Mouse (Mus musculus) limb, embryonic 13.5 days (tissue): Measurements from ENCODE around the gene Syne2. TPM values are rescaled to one million over a fixed set of nuclear protein-coding genes. Genes with fewer than 3 reads are reported as not detected.

Experiments used
- ATAC-seq: fragments of 200-750 bp; cut with Nextera tagmentation; 2 replicates; pipeline ENCODE4 v1.8.0; 2017; ENCODE audit warnings: low read depth, moderate number of reproducible peaks, moderate TSS enrichment; ENCODE audit not compliant: low FRiP score
- H3K27ac ChIP-seq: fragments of 300-500 bp; sonication (generic); 2 replicates; pipeline ENCODE4 v1.5.1; 2015; ENCODE audit warnings: inconsistent platforms, mild to moderate bottlenecking, moderate library complexity
- H3K27me3 ChIP-seq: fragments of 300-500 bp; sonication (generic); 2 replicates; pipeline ENCODE4 v1.6.1; 2015; ENCODE audit warnings: mild to moderate bottlenecking, inconsistent platforms
- H3K36me3 ChIP-seq: fragments of 300-500 bp; sonication (generic); 2 replicates; pipeline ENCODE4 v1.6.1; 2015; ENCODE audit warnings: inconsistent platforms, mild to moderate bottlenecking, moderate library complexity
- H3K4me1 ChIP-seq: fragments of 300-500 bp; sonication (generic); 2 replicates; pipeline ENCODE4 v1.6.1; 2015; ENCODE audit warnings: inconsistent platforms
- H3K4me2 ChIP-seq: fragments of 300-500 bp; sonication (generic); replicated peaks from 2 replicates; pipeline ENCODE4 v1.6.1; 2015; ENCODE audit warnings: inconsistent platforms, mild to moderate bottlenecking, moderate library complexity
- H3K4me3 ChIP-seq: fragments of 300-500 bp; sonication (generic); 2 replicates; pipeline ENCODE4 v1.5.1; 2015; ENCODE audit warnings: moderate library complexity, mild to moderate bottlenecking, inconsistent platforms
- H3K9ac ChIP-seq: fragments of 300-500 bp; sonication (generic); 2 replicates; pipeline ENCODE4 v1.6.1; 2015; ENCODE audit warnings: mild to moderate bottlenecking, inconsistent platforms
- H3K9me3 ChIP-seq: fragments of 300-500 bp; sonication (generic); 2 replicates; pipeline ENCODE4 v1.6.1; 2016; ENCODE audit warnings: inconsistent platforms
- WGBS: fragments of 180-500 bp; shearing (Covaris S2); methylation state at CpG from one replicate; pipeline ENCODE4 v1.1.7; 2015; 5-methylcytosine and 5-hydroxymethylcytosine counted together
- polyA plus RNA-seq: library from polyadenylated mRNA; unstranded; fragments of >200 nt; fragmentation: Nextera tagmentation; extraction: Ambion mirVana; gene quantifications from 2 replicates; pipeline ENCODE4 v1.2.1, GENCODE M21; 2015

Gene Syne2
- polyA plus RNA-seq, 1 experiment from 2014 or later = 71.4 TPM

- Histone ChIP-seq H3K9me3 (no peaks in the 10 kb centered on the region), H3K36me3 (peaks cover 58% of the 10 kb centered on the region), H3K27me3 (no peaks in the 10 kb centered on the region), H3K4me1 (no peaks in the 10 kb centered on the region), H3K27ac (no peak overlapping the region), H3K4me2 (no peak overlapping the region), H3K4me3 (no peak overlapping the region), H3K9ac (no peak overlapping the region)
- WGBS = 88% methylated on average over 5 of the region's 5 CpGs
- no peak for ATAC-seq
Measured at GRCm38 (mm10) chr12:75915694-75916093, 97.8 kb downstream of the Syne2 start.

DNA sequence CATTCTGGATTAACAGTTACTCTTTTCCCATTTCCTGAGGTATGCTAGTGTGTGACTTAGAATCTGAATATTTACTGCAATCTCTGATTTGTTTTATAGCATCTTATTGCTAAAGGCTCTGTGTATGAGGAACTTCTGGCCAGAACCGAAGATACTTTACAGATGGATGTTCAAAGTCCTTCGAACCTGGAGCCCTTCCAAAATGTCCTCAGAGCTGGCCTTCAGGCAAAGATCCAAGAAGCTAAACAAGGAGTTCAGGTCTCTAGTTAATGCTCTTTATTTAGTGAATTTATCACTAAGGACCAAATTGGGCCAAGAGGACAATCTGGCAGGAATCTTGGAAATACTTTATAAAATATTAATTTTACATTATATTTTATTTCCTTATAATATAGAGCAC is 100.5 kb downstream of the Syne2 start:
- H3K4me3 ChIP-seq = no peak overlapping the region
- ATAC-seq = no peak
- 74% methylated on average over 2 of the region's 2 CpGs for WGBS
- no peaks in the 10 kb centered on the region for H3K9me3 ChIP-seq
- no peaks in the 10 kb centered on the region for H3K4me1 ChIP-seq
- peaks cover 57% of the 10 kb centered on the region for H3K36me3 ChIP-seq
- H3K27me3 ChIP-seq = no peaks in the 10 kb centered on the region
- no peak overlapping the region for H3K4me2 ChIP-seq
- no peak overlapping the region for H3K9ac ChIP-seq
- no peak overlapping the region for H3K27ac ChIP-seq

- Histone ChIP-seq H3K27me3 (no peaks in the 10 kb centered on the region), H3K4me1 (no peaks in the 10 kb centered on the region), H3K4me2 (no peak overlapping the region), H3K27ac (no peak overlapping the region), H3K9me3 (no peaks in the 10 kb centered on the region), H3K9ac (no peak overlapping the region), H3K4me3 (no peak overlapping the region), H3K36me3 (peaks cover 57% of the 10 kb centered on the region)
- no peak for ATAC-seq
- WGBS = 55% methylated on average over 6 of the region's 6 CpGs
Measured at GRCm38 (mm10) chr12:75918914-75919313, 101.0 kb downstream of the Syne2 start.

DNA sequence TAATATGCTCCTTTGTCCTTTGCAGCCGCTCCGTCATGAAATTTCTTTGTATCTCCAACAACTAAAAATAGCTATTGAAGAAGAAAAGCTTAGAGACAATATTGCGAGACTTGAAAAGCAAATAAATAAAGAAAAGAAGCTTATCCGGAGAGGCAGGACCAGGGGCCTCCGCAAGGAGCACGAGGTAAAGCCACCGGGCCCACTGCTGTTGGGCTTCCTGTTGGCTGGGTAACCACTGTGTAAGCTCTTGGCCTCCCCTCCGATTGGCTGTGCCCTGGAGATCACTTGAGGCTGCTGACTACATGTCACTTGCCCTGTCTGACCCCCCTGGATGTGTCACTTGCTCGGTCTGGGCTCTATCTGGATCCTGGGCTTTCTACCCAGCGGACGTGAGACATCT is 105.0 kb downstream of the Syne2 start:
- 88% methylated on average over 11 of the region's 11 CpGs for WGBS
- H3K4me1 ChIP-seq = no peaks in the 10 kb centered on the region
- H3K4me2 ChIP-seq = no peak overlapping the region
- H3K4me3 ChIP-seq = no peak overlapping the region
- no peaks in the 10 kb centered on the region for H3K27me3 ChIP-seq
- no peak for ATAC-seq
- H3K9me3 ChIP-seq = no peaks in the 10 kb centered on the region
- H3K27ac ChIP-seq = no peak overlapping the region
- no peak overlapping the region for H3K9ac ChIP-seq
- H3K36me3 ChIP-seq = peaks cover 76% of the 10 kb centered on the region

DNA sequence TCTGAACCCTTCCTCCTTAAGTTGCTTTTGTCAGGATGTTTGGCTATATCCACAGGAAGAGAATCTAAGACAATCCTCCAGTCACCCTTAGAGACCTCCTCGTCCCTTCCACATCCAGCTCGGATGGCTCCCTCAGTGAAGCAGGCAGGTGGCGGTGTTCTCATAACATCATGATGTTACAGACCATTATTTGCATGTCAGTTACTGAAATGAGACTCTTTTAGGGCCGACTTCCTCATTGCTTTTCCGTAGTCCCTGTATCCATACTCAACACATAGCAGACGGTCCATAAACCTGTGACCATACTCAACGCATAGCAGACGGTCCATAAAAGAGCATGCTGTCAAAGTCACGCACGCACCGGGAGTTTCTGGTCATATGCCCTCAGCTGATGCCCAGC is 106.9 kb downstream of the Syne2 start:
- Histone ChIP-seq H3K27me3 (no peaks in the 10 kb centered on the region), H3K36me3 (peaks cover 86% of the 10 kb centered on the region), H3K4me3 (no peak overlapping the region), H3K27ac (no peak overlapping the region), H3K4me1 (no peaks in the 10 kb centered on the region), H3K9me3 (no peaks in the 10 kb centered on the region), H3K9ac (no peak overlapping the region), H3K4me2 (no peak overlapping the region)
- no peak for ATAC-seq
- WGBS = 89% methylated on average over 11 of the region's 11 CpGs

DNA sequence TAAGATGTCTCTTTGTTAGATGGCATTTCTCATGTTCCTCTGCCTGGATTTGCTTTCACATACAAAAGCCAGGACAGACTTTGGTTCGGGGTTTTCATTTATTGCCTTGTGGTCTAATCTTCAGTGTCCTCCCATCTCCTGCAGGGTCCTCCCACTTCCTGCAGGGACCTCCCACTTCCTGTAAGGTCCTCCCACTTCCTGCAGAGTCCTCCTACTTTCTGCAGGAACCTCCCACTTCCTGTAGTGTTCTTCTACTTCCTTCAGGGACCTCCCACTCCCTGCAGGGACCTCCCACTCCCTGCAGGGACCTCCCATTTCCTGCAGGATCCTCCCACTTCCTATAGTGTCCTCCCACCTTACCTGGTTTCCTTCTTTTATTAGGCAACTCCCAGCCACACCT is 109.7 kb downstream of the Syne2 start:
- Histone ChIP-seq H3K27ac (no peak overlapping the region), H3K36me3 (peaks cover 86% of the 10 kb centered on the region), H3K4me3 (no peak overlapping the region), H3K9ac (no peak overlapping the region), H3K9me3 (no peaks in the 10 kb centered on the region), H3K4me2 (no peak overlapping the region), H3K4me1 (no peaks in the 10 kb centered on the region), H3K27me3 (no peaks in the 10 kb centered on the region)
- ATAC-seq = no peak
- 79% methylated on average over 1 of the region's 1 CpGs for WGBS

GRCm38 (mm10) chr12:75933561-75933960 is 115.6 kb downstream of the Syne2 start:
- 79% methylated on average over 4 of the region's 4 CpGs for WGBS
- no peak overlapping the region for H3K9ac ChIP-seq
- H3K4me1 ChIP-seq = no peaks in the 10 kb centered on the region
- H3K9me3 ChIP-seq = no peaks in the 10 kb centered on the region
- H3K36me3 ChIP-seq = peaks cover 68% of the 10 kb centered on the region
- H3K4me3 ChIP-seq = no peak overlapping the region
- ATAC-seq = no peak
- H3K27me3 ChIP-seq = no peaks in the 10 kb centered on the region
- no peak overlapping the region for H3K27ac ChIP-seq
- no peak overlapping the region for H3K4me2 ChIP-seq

DNA sequence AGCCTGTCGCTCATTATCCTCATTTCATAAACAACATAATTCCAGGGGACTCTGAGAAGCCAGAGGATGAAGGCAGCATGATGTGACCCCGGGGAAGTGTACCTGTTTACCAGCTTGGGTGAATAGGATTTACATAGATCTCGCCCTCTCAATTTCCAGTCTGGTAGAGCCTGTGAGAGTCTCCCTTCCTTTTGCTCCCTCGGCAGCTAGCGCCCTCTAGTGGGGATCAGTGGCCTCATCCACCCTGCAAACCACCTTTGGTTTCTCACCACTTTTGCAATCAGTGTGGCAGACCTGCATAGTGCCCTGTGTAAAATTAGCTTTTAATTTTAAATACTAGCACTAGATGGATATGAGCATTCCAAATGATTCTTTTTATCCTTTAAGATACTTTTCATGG is 133.4 kb downstream of the Syne2 start:
- peaks cover 68% of the 10 kb centered on the region for H3K36me3 ChIP-seq
- H3K27ac ChIP-seq = no peak overlapping the region
- no peak overlapping the region for H3K9ac ChIP-seq
- WGBS = 63% methylated on average over 5 of the region's 5 CpGs
- ATAC-seq = no peak
- no peak overlapping the region for H3K4me2 ChIP-seq
- no peak overlapping the region for H3K4me3 ChIP-seq
- no peaks in the 10 kb centered on the region for H3K9me3 ChIP-seq
- H3K4me1 ChIP-seq = no peaks in the 10 kb centered on the region
- no peaks in the 10 kb centered on the region for H3K27me3 ChIP-seq

DNA sequence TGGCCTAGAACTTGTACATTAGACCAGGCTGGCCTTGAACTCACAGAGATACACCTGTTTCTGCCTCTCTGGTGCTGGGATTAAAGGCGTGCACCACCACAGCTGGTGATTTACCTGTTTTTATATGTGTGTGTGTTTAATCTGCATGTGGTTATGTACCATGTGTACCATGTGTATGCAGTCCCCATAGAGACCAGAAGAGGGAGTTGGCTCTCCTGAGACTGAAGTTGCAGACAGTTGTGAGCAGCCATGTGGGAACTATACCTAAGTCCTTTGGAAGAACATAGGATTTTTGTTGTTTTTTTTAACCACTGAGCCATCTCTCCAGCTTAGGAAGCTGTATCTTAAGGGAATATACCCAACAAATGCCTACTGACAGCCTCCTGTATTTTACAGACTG is 134.1 kb downstream of the Syne2 start:
- H3K27me3 ChIP-seq = no peaks in the 10 kb centered on the region
- 89% methylated on average over 1 of the region's 1 CpGs for WGBS
- peaks cover 68% of the 10 kb centered on the region for H3K36me3 ChIP-seq

GRCm38 (mm10) chr12:75966441-75967195 is 148.7 kb downstream of the Syne2 start:
- no peak overlapping the region for H3K27ac ChIP-seq
- no peaks in the 10 kb centered on the region for H3K27me3 ChIP-seq
- H3K4me1 ChIP-seq = no peaks in the 10 kb centered on the region
- 94% methylated on average over 24 of the region's 24 CpGs for WGBS
- ATAC-seq = no peak
- H3K9ac ChIP-seq = no peak overlapping the region
- H3K9me3 ChIP-seq = no peaks in the 10 kb centered on the region
- peaks cover 68% of the 10 kb centered on the region for H3K36me3 ChIP-seq
- H3K4me3 ChIP-seq = no peak overlapping the region
- H3K4me2 ChIP-seq = no peak overlapping the region

More for the DNA sequence above, 134.1 kb downstream of the Syne2 start:
- H3K9me3 ChIP-seq = no peaks in the 10 kb centered on the region
- H3K9ac ChIP-seq = no peak overlapping the region
- H3K4me1 ChIP-seq = no peaks in the 10 kb centered on the region
- no peak overlapping the region for H3K4me3 ChIP-seq
- no peak for ATAC-seq
- no peak overlapping the region for H3K4me2 ChIP-seq
- no peak overlapping the region for H3K27ac ChIP-seq

DNA sequence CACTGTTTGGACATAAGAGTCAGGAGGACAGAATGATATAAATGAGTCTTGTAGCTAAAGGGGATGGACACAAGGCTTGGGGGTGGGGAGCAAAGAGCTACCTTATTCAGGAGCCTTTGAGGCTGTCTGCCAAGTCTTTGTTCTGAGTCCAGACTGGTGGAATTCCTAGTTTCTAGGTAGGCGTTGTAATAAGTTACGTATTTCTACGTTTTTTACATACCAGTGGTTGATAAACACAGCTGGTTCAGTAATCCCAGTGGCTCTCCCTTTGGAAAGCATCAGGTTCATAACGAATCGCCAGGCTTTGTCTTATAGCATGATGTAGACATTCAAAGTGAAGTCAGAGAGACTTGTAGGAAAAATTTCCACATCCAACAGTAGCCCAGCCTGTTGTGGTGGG is 161.1 kb downstream of the Syne2 start:
- Histone ChIP-seq H3K36me3 (peaks cover 62% of the 10 kb centered on the region), H3K9me3 (no peaks in the 10 kb centered on the region), H3K9ac (no peak overlapping the region), H3K27ac (no peak overlapping the region), H3K4me3 (no peak overlapping the region), H3K4me1 (no peaks in the 10 kb centered on the region), H3K4me2 (no peak overlapping the region), H3K27me3 (no peaks in the 10 kb centered on the region)
- WGBS = 88% methylated on average over 5 of the region's 5 CpGs
- no peak for ATAC-seq

DNA sequence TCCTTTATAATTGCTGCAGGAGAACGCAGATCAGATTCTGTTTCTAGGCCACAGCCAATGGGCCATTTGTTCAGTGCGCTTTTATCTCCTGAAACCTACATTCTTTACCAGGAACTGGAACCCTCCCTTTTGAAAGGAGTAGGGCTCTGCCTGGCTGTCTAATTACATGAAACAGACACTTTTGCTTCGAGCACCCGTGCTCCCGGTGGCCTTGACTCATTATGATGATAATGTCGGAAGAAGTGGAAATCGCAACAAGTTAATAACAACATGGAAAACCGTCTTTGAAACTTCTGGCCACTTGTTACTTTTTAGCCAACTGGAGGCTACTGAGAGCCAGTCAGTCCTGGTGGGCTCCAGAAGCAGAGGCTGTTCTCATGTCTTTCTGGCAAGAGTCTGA is 165.4 kb downstream of the Syne2 start:
- Histone ChIP-seq H3K4me2 (no peak overlapping the region), H3K27ac (no peak overlapping the region), H3K36me3 (peaks cover 60% of the 10 kb centered on the region), H3K9me3 (no peaks in the 10 kb centered on the region), H3K4me3 (no peak overlapping the region), H3K4me1 (no peaks in the 10 kb centered on the region), H3K27me3 (no peaks in the 10 kb centered on the region), H3K9ac (no peak overlapping the region)
- no peak for ATAC-seq
- 63% methylated on average over 8 of the region's 8 CpGs for WGBS

- H3K4me2 ChIP-seq = no peak overlapping the region
Measured at GRCm38 (mm10) chr12:75992226-75992858, 174.4 kb downstream of the Syne2 start.

More at GRCm38 (mm10) chr12:75992226-75992858, 174.4 kb downstream of the Syne2 start:
- Histone ChIP-seq H3K9me3 (no peaks in the 10 kb centered on the region), H3K27ac (no peak overlapping the region), H3K36me3 (peaks cover 64% of the 10 kb centered on the region), H3K9ac (no peak overlapping the region), H3K27me3 (no peaks in the 10 kb centered on the region), H3K4me1 (no peaks in the 10 kb centered on the region), H3K4me3 (no peak overlapping the region)
- WGBS = 84% methylated on average over 10 of the region's 10 CpGs
- no peak for ATAC-seq
